Comparison of ENCODE assay signal across 8 mouse cellular contexts in genomic region chr3:65973501-65974231, GRCm38 (mm10). TPM values are rescaled to one million over a fixed set of nuclear protein-coding genes. Genes with fewer than 3 reads are reported as not detected.
DNase-seq lines count a peak whose midpoint lies in the region; ATAC-seq and TF ChIP-seq lines count a peak whose summit lies in the region.

No protein-coding gene starts in this region.

- H3K9ac ChIP-seq in kidney, embryonic 15.5 days, result peak overlapping the region; percentile 78
- H3K9ac ChIP-seq in intestine, embryonic 14.5 days (ENCODE audit: low read length), result peak overlapping the region; percentile 77
- H3K9ac ChIP-seq in midbrain, embryonic 16.5 days (ENCODE audit: low read depth, low read length), result peak overlapping the region; percentile 86

- no peak for DNase-seq in kidney, adult 9 months
- DNase-seq in intestine, embryonic 14.5 days (ENCODE audit: low spot score), result peak; percentile 55
- no peak for DNase-seq in thymus, adult 2 months
- DNase-seq in kidney, adult 11 months, result no peak

- no peaks in the 10 kb centered on the region for H3K36me3 ChIP-seq in kidney, embryonic 15.5 days
- H3K36me3 ChIP-seq in intestine, embryonic 14.5 days (ENCODE audit: control insufficient read depth, insufficient read depth, low read length), result no peaks in the 10 kb centered on the region
- H3K36me3 ChIP-seq in midbrain, embryonic 16.5 days (ENCODE audit: control insufficient read depth, insufficient read depth, low read length), result no peaks in the 10 kb centered on the region
- H3K36me3 ChIP-seq in thymus, adult 2 months (ENCODE audit: control insufficient read depth, insufficient read depth, low read length), result no peaks in the 10 kb centered on the region

- H3K9me3 ChIP-seq in kidney, embryonic 15.5 days (replicated peaks), result no peaks in the 10 kb centered on the region
- no peaks in the 10 kb centered on the region for H3K9me3 ChIP-seq in intestine, embryonic 14.5 days (ENCODE audit: control insufficient read depth, low read length)
- H3K9me3 ChIP-seq in midbrain, embryonic 16.5 days (replicated peaks; ENCODE audit: control insufficient read depth, low read length, poor library complexity, severe bottlenecking), result no peaks in the 10 kb centered on the region

- H3K4me1 ChIP-seq in kidney, embryonic 15.5 days, result peaks cover 19% of the 10 kb centered on the region
- no peaks in the 10 kb centered on the region; the same call in 1 of the 2 replicates for H3K4me1 ChIP-seq in brown adipose tissue, adult 24 weeks (ENCODE audit: control insufficient read depth, insufficient read depth, insufficient read length, low read length)
- H3K4me1 ChIP-seq in intestine, embryonic 14.5 days (replicated peaks; ENCODE audit: control insufficient read depth, insufficient read depth, low read length), result peaks cover 12% of the 10 kb centered on the region
- H3K4me1 ChIP-seq in midbrain, embryonic 16.5 days (ENCODE audit: control insufficient read depth, insufficient read depth, low read length), result peaks cover 9% of the 10 kb centered on the region
- H3K4me1 ChIP-seq in thymus, adult 2 months (replicated peaks; ENCODE audit: control insufficient read depth, insufficient read depth, low read length), result peaks cover 2% of the 10 kb centered on the region; the same call in 1 of the 2 replicates

- ATAC-seq in kidney, embryonic 15.5 days (replicated peaks; ENCODE audit: low FRiP score), result no peak
- ATAC-seq in intestine, embryonic 14.5 days (replicated peaks; ENCODE audit: low FRiP score, low TSS enrichment, low read depth), result no peak
- no peak; the same call in 1 of the 2 replicates for ATAC-seq in midbrain, embryonic 16.5 days
- ATAC-seq in activated CD4-positive, CD25-positive, alpha-beta regulatory T cell, adult 4 months, result no peak

- H3K4me3 ChIP-seq in kidney, embryonic 15.5 days (replicated peaks), result peak overlapping the region; percentile 72
- peak overlapping the region; percentile 85 for H3K4me3 ChIP-seq in brown adipose tissue, adult 24 weeks (ENCODE audit: insufficient read depth, low read depth, low read length)
- H3K4me3 ChIP-seq in intestine, embryonic 14.5 days (ENCODE audit: low read depth, low read length), result peak overlapping the region; percentile 63
- peak overlapping the region; percentile 67 for H3K4me3 ChIP-seq in midbrain, embryonic 16.5 days (ENCODE audit: low read depth, low read length)
- H3K4me3 ChIP-seq in thymus, adult 2 months (ENCODE audit: control insufficient read depth, insufficient read depth, low read length), result no peak overlapping the region

- H3K27ac ChIP-seq in kidney, embryonic 15.5 days, result peak overlapping the region; percentile 100
- H3K27ac ChIP-seq in brown adipose tissue, adult 24 weeks (replicated peaks; ENCODE audit: low read depth, low read length), result peak overlapping the region; percentile 100
- peak overlapping the region; percentile 99 for H3K27ac ChIP-seq in intestine, embryonic 14.5 days (ENCODE audit: low read depth)
- H3K27ac ChIP-seq in midbrain, embryonic 16.5 days (ENCODE audit: low read length), result peak overlapping the region; percentile 98
- H3K27ac ChIP-seq in thymus, adult 2 months (ENCODE audit: control insufficient read depth, insufficient read depth, low read length), result no peak overlapping the region

- no peaks in the 10 kb centered on the region for H3K27me3 ChIP-seq in kidney, embryonic 15.5 days
- H3K27me3 ChIP-seq in intestine, embryonic 14.5 days (replicated peaks; ENCODE audit: control insufficient read depth, insufficient read depth, low read length), result no peaks in the 10 kb centered on the region
- H3K27me3 ChIP-seq in midbrain, embryonic 16.5 days (ENCODE audit: control insufficient read depth, insufficient read depth, low read depth, low read length), result no peaks in the 10 kb centered on the region
- no peaks in the 10 kb centered on the region for H3K27me3 ChIP-seq in thymus, adult 2 months (ENCODE audit: control insufficient read depth, insufficient read depth, low read length)

- WGBS in kidney, embryonic 15.5 days, result 29% methylated on average over 8 of the region's 8 CpGs
- 24% methylated on average over 8 of the region's 8 CpGs for WGBS in intestine, embryonic 14.5 days
- WGBS in midbrain, embryonic 16.5 days, result 35% methylated on average over 8 of the region's 8 CpGs
- WGBS in thymus, adult 2 months, result 57% methylated on average over 8 of the region's 8 CpGs

- peak overlapping the region; percentile 69 for H3K4me2 ChIP-seq in kidney, embryonic 15.5 days
- H3K4me2 ChIP-seq in intestine, embryonic 14.5 days (ENCODE audit: low read length), result peak overlapping the region; percentile 71
- H3K4me2 ChIP-seq in midbrain, embryonic 16.5 days (ENCODE audit: low read length), result peak overlapping the region; percentile 53

- no peak for TF ChIP-seq CTCF in thymus, adult 2 months (IDR thresholded peaks at IDR 0.05; ENCODE audit: borderline replicate concordance, control insufficient read depth, extremely low read depth, insufficient read depth, low read length, poor library complexity)

- TF ChIP-seq POLR2A in thymus, adult 2 months (IDR thresholded peaks at IDR 0.05; ENCODE audit: control insufficient read depth, extremely low read depth, insufficient read depth, low read length, poor library complexity), result no peak

RNA-seq across cellular contexts. Expression of gene Ccnl1, which starts 15.6 kb away (rescaled TPM):
- polyA plus RNA-seq in kidney, embryonic 15.5 days (2015; fragmentation: Nextera tagmentation; extraction: Ambion mirVana), result 99.6 and 101 TPM in 2 replicates
- polyA plus RNA-seq in brown adipose tissue, adult 24 weeks (2012; ENCODE audit: insufficient read depth, insufficient read length, missing spikeins), result 39.4 and 73.7 TPM in 2 replicates
- 123 and 130 TPM in 2 replicates for polyA plus RNA-seq in intestine, embryonic 14.5 days (2014; fragmentation: Nextera tagmentation; extraction: Ambion mirVana)
- 64.7 and 73.2 TPM in 2 replicates for polyA plus RNA-seq in midbrain, embryonic 16.5 days (2015; fragmentation: Nextera tagmentation; extraction: Ambion mirVana)
- polyA plus RNA-seq in activated CD4-positive, CD25-positive, alpha-beta regulatory T cell, adult 4 months (2017; shearing (Covaris generic)), result 10 to 100 TPM; 49.5 to 75.2 TPM
- polyA plus RNA-seq in thymus, adult 2 months (2012; rRNA removed), result 171 and 266 TPM in 2 replicates
